Mouse (Mus musculus) liver, adult 2 months (tissue): ENCODE measurements around the gene Hid1. TPM values are rescaled to one million over a fixed set of nuclear protein-coding genes. Genes with fewer than 3 reads are reported as not detected.

Experiments
- DNase-seq: peaks from one replicate; pipeline ENCODE4 v3.0.0-alpha.2; 2011; ENCODE audit warnings: low read depth, low spot score; ENCODE audit errors: extremely low read depth
- H3K27ac ChIP-seq: fragments of 200-500 bp; replicated peaks from 2 replicates; pipeline ENCODE4 v1.5.1; 2012; ENCODE audit warnings: low read depth, mild to moderate bottlenecking, control low read depth, inconsistent platforms, low read length; ENCODE audit not compliant: insufficient read depth
- H3K27me3 ChIP-seq: fragments of 200-500 bp; 2 replicates; pipeline ENCODE4 v1.6.1; 2012; ENCODE audit warnings: mild to moderate bottlenecking, moderate library complexity, low read length, inconsistent platforms; ENCODE audit not compliant: control insufficient read depth, insufficient read depth
- H3K36me3 ChIP-seq: fragments of 200-500 bp; 2 replicates; pipeline ENCODE4 v1.6.1; 2012; ENCODE audit warnings: low read length, inconsistent platforms; ENCODE audit not compliant: control insufficient read depth, insufficient read depth
- H3K4me1 ChIP-seq: fragments of 200-500 bp; 2 replicates; pipeline ENCODE4 v1.6.1; 2011; ENCODE audit warnings: low read length; ENCODE audit not compliant: control insufficient read depth, insufficient read depth
- H3K4me3 ChIP-seq: fragments of 200-500 bp; 2 replicates; pipeline ENCODE4 v1.5.1; 2011; ENCODE audit warnings: low read depth, mild to moderate bottlenecking, control low read depth, low read length, moderate library complexity; ENCODE audit not compliant: insufficient read depth
- H3K79me2 ChIP-seq: fragments of 200-500 bp; 2 replicates; pipeline ENCODE4 v1.6.1; 2012; ENCODE audit warnings: inconsistent platforms, mild to moderate bottlenecking, low read length, moderate library complexity; ENCODE audit not compliant: control insufficient read depth, insufficient read depth
- H3K9ac ChIP-seq: fragments of 200-500 bp; 2 replicates; pipeline ENCODE4 v1.6.1; 2012; ENCODE audit warnings: low read depth, mild to moderate bottlenecking, control low read depth, inconsistent platforms, low read length
- CTCF ChIP-seq: fragments of 200-500 bp; IDR thresholded peaks from 2 replicates; pipeline ENCODE4 v1.5.1; 2011; ENCODE audit warnings: low read depth, low read length, control low read depth
- POLR2A ChIP-seq: fragments of 200-500 bp; IDR thresholded peaks from 2 replicates; pipeline ENCODE4 v1.6.1; 2011; ENCODE audit warnings: low read length, control low read depth; ENCODE audit not compliant: insufficient read depth; ENCODE audit errors: extremely low read depth
- WGBS: fragments of 180-500 bp; shearing (Covaris S2); methylation state at CpG from one replicate; pipeline ENCODE4 v1.1.7; 2018; 5-methylcytosine and 5-hydroxymethylcytosine counted together
- polyA plus RNA-seq: library from polyadenylated mRNA; depleted of rRNA; stranded (reverse); fragments of >200 nt; gene quantifications from 2 replicates; pipeline ENCODE4 v1.2.3, GENCODE M21; 2012
- total RNA-seq: library from RNA; depleted of rRNA; stranded (reverse); fragments of >200 nt; gene quantifications from 2 replicates; pipeline ENCODE4 v1.2.3, GENCODE M21; 2014

Gene Hid1
- total and polyA plus RNA-seq, 2 experiments, result 0.55 to 3.1 TPM

DNA sequence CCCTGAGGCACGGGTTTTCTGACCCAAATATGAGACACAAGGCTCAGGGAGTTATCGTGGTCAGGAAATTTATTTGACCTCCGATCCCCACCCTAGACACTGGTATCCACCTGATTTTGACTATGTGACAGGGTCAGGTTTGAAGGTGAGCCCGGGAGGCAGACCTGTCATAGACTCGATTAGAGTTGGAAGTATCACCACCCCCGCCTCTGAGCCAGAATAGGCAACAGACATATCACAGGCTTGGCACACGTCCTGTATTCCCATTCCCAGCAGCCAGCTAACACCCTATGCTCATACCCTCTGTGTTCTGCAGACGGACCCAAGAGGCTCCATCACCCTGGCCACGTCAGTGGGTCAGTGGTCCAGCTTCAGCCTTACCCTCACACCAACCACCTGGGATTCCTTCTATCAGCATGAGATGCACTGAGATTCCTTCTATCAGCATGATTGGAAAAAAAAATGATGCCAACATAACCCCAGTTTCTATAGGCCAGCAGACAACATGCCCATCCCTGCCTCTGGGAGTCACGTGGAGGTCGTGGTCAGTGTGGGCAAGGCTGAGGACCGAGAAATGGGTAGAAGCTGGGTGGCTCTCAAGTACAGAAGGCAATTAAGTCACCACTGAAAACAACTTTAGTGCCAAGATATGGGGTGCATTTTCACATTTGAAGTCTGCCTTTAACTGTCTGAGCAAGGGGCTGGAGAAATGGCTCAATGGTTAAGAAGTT, 7.3 kb upstream of the Hid1 start:
- WGBS, result 59% methylated on average over 12 of the region's 12 CpGs
- Histone ChIP-seq H3K4me3 (no peak overlapping the region), H3K27ac (no peak overlapping the region), H3K27me3 (no peaks in the 10 kb centered on the region), H3K36me3 (no peaks in the 10 kb centered on the region), H3K79me2 (no peaks in the 10 kb centered on the region), H3K9ac (no peak overlapping the region), H3K4me1 (peaks cover 3% of the 10 kb centered on the region; the same call in 1 of the 2 replicates)
- DNase-seq, result no peak
- no peak for TF ChIP-seq CTCF
- TF ChIP-seq POLR2A, result no peak

DNA sequence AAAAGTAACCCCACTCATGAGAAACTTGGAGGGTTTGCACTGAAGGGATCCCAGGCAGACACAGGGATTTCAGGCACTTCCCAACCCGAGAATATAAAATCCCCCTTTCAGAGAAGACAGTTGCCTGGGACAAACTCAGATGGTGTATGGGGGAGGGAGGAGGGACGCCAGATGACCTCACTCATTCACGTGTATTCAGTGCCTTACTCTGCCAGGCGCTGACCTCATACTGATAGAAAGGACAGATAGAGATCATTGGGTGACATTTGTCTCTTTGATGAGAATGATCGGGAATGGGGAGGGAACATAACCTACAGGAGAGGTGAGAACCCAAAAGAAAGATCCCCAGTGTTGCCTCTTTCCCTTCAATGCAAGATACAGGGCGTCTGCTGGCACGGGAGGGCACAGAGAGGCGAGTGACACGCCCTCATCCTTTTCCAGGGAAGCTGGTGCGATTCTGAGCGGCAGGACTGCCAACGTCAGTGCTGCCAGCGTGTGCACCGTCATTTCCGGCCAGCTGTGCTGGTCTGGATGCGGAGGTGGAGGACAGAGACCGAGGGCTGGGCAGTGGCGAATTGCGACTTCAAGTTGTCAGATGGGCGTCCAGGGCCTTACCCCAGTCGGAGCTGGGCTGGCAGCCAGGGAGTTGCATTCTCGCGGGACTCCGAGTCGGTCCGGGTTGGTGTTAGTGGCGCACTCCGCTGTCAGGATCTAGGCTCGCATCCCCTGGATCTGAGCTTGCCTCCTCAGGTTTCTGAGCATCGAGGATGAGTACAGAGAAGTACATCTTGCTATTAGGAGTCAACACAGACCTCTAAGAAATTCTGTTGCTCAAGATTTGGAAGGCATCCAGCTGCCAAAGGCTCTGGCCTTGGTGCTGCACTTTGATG, 6.5 kb upstream of the Hid1 start:
- Histone ChIP-seq H3K4me3 (peak overlapping the region; percentile 54), H3K9ac (peak overlapping the region; percentile 26; the same call in 1 of the 2 replicates), H3K4me1 (peaks cover 3% of the 10 kb centered on the region; the same call in 1 of the 2 replicates), H3K27ac (no peak overlapping the region), H3K27me3 (no peaks in the 10 kb centered on the region), H3K79me2 (no peaks in the 10 kb centered on the region), H3K36me3 (no peaks in the 10 kb centered on the region)
- peak; percentile 39 for DNase-seq
- TF ChIP-seq CTCF (no peak), POLR2A (no peak)
- WGBS, result 2% methylated on average over 30 of the region's 30 CpGs

DNA sequence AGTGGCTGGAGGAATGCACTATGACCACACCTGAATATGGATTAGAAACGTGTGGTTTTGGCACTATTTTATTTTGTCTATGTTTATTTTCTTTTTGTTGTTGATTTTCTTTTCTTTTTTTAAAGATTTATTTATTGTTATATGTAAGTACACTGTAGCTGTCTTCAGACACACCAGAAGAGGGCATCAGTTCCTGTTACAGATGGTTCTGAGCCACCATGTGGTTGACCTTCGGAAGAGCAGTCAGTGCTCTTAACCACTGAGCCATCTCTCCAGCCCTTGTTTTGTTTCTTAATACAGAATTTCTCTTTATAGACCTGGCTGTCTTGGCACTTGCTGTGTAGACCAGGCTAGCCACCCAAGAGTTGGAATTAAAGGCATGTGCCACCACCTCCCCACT, 5.2 kb upstream of the Hid1 start:
- no peak for TF ChIP-seq POLR2A
- 58% methylated on average over 2 of the region's 2 CpGs for WGBS
- Histone ChIP-seq H3K9ac (no peak overlapping the region), H3K27me3 (no peaks in the 10 kb centered on the region), H3K36me3 (no peaks in the 10 kb centered on the region), H3K4me1 (peaks cover 4% of the 10 kb centered on the region), H3K27ac (no peak overlapping the region), H3K79me2 (no peaks in the 10 kb centered on the region), H3K4me3 (no peak overlapping the region)
- no peak for DNase-seq

DNA sequence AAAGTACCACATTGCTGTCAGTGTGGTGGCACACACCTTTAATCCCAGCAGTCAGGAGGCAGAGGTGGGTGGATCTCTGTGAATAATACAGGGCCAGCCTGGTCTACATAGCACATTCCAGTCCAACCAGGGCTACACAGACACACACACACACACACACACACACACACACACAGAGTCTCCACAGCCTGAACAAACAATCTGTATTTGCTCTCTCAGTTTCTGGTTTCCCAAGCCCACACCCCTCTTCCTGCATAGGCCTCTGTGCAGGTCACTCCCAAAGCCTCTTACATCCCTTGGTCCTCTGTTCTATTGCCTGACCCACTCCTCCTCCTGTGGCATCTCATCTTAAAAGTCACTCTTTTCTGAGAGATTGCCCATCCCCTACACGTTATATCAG, 4.5 kb upstream of the Hid1 start:
- H3K27me3 ChIP-seq, result peaks cover under 1% of the 10 kb centered on the region
- no peak for TF ChIP-seq CTCF

GRCm38 (mm10) chr11:115371354-115371753, 3.8 kb upstream of the Hid1 start:
- H3K36me3 ChIP-seq, result no peaks in the 10 kb centered on the region
- 83% methylated on average over 8 of the region's 8 CpGs for WGBS
- TF ChIP-seq CTCF (no peak), POLR2A (no peak)
- H3K9ac ChIP-seq, result no peak overlapping the region
- H3K4me3 ChIP-seq, result no peak overlapping the region
- no peak for DNase-seq
- H3K27ac ChIP-seq, result no peak overlapping the region
- peaks cover 5% of the 10 kb centered on the region for H3K4me1 ChIP-seq
- peaks cover 4% of the 10 kb centered on the region for H3K27me3 ChIP-seq
- H3K79me2 ChIP-seq, result no peaks in the 10 kb centered on the region

More for the DNA sequence above, 4.5 kb upstream of the Hid1 start:
- H3K36me3 ChIP-seq, result no peaks in the 10 kb centered on the region
- no peak overlapping the region for H3K4me3 ChIP-seq
- WGBS, result 88% methylated on average over 1 of the region's 1 CpGs
- no peak for DNase-seq
- H3K27ac ChIP-seq, result no peak overlapping the region
- H3K9ac ChIP-seq, result no peak overlapping the region
- no peaks in the 10 kb centered on the region for H3K79me2 ChIP-seq
- H3K4me1 ChIP-seq, result peaks cover 5% of the 10 kb centered on the region

DNA sequence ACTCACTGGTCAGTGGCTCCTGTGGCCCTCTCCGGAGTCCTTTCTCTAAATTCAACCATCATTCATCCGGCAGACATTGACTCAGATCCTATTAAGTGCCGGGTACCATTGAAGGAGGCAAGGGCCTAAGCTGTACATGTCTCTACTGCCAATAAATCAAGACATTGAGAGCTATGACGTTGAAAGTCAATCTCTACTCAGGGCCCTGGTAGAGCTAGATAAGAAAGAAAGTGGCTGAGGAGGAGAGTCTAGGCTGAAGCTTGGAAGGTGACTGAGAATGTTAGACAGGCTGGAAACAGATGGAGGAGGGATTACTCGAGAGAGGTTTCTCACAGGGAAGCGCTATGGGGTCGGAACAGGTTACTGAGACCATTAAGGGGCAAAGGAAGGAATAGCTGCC, 2.8 kb upstream of the Hid1 start:
- Histone ChIP-seq H3K4me3 (no peak overlapping the region), H3K27me3 (peaks cover 4% of the 10 kb centered on the region), H3K4me1 (peaks cover 5% of the 10 kb centered on the region), H3K27ac (no peak overlapping the region), H3K36me3 (no peaks in the 10 kb centered on the region), H3K79me2 (no peaks in the 10 kb centered on the region), H3K9ac (no peak overlapping the region)
- WGBS, result 80% methylated on average over 7 of the region's 7 CpGs
- no peak for TF ChIP-seq CTCF
- no peak for TF ChIP-seq POLR2A
- DNase-seq, result no peak
